Mouse (Mus musculus): ENCODE measurements around the gene Cdip1.

DNA sequence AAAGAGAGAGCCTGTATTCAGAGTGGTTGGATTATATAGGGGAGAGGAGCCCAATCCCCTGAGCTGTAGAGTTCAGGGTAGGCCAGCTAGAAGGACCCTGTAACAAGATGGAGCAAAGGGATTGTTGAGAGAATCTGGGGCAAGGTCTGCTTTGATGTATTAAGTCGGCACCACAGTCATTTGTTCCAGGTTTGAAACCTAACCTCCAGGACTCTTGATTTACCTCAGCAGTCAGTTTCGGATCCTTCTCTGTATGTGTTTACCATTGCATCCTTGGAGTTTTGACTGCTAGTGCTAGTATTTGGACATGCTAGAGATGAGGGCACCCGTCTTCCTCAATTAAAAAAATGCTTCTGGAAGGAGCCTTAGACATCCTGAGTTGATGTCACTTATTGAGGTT is 37.9 kb downstream of the Cdip1 start:
- no peak for TF ChIP-seq ZNF384 (IDR thresholded peaks at IDR 0.05; ENCODE audit: low read depth, low read length)
- no peak for TF ChIP-seq CHD2 (IDR thresholded peaks at IDR 0.05; ENCODE audit: low read depth, low read length)
- no peak for TF ChIP-seq HCFC1 (IDR thresholded peaks at IDR 0.05; ENCODE audit: borderline replicate concordance, insufficient read depth, low read length)
- TF ChIP-seq MAFK (IDR thresholded peaks at IDR 0.05; ENCODE audit: insufficient read depth, low read depth, low read length): no peak
